Mouse (Mus musculus) ES-E14 (cell line): ENCODE results near the gene Ceacam9.

Experiments
- ZC3H11A ChIP-seq: IDR thresholded peaks from 2 replicates; pipeline ENCODE4 v1.6.1; 2012; ENCODE audit warnings: low read depth, mild to moderate bottlenecking, inconsistent platforms, low read length, borderline replicate concordance
- ZNF384 ChIP-seq: IDR thresholded peaks from 2 replicates; pipeline ENCODE4 v1.6.1; 2012; ENCODE audit warnings: low read depth, low read length, inconsistent platforms

DNA sequence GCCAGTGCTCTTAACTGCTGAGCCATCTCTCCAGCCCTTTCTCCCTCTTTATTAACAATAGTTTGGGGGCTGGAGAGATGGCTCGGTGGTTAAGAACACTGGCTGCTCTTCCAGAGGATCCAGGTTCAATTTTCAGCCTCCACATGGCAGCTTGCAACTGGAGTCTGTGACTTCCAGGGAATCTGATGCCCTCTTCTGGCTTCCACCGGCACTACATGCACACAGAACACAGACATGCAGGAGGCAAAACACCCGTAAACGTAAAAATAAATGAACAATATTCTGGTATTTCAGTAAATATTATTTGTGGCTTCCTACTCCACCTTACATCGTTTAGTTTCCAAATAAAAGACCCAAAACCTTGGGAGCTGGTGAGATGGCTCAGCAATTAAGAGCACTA is 11.1 kb upstream of the Ceacam9 start:
- TF ChIP-seq ZC3H11A = no peak
- no peak for TF ChIP-seq ZNF384
